Mouse (Mus musculus): ENCODE results near the gene Bex4.
A peak's percentile ranks its signal among the peaks of the same experiment; 100 is the strongest.
"Not testable (repeated sequence)": the region's sequence is repeated elsewhere in the genome, so short reads cannot be mapped to it uniquely, and the experiment has no call there.

Bex4 gene

GRCm38 (mm10) chrX:136138827-136139639, at the start of gene Bex4:
Gene Bex4 (plus strand): TSS chrX:136138996.
- not testable (repeated sequence) for DNase-seq (ENCODE audit: low spot score in 2 of 2)

DNA sequence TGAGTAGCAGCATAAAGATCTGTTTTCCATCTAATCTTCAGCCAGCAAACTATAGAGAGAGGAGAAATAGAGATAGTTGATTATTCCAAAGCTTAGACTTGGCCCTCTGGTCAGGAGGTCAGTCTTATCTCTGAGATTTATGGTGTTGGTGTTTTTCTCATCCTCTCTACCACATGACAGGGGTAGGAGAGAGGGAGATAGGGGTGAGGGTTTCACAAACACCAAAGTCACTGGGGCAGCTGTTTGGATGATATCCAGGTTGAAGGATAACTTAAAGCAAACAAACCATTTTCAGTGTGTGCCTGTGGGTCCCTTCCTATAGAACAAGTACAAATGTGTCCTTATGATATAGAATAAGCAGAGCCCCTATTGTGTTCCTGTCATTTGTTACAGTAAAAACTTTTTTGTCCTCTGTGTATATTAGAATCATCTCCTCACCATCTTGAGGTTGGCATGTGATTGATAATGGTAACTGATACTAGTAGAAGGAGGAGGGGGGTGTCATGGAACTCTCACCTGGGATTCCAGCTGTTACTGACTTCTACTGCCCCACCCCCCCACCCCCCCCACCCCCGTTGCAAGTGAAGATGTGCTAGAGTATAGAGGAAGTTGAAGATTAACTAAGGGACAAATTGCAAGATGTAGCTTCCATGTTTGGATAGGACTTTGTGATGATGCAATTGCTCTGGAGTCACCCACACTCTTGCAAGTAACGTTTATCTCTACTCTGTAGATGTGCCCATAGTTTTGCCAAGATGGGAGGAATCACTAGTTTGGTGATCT, 46.1 kb upstream of the Bex4 start:
- DNase-seq (ENCODE audit: low spot score in 2 of 2): no peak

- no peak for DNase-seq (ENCODE audit: low spot score in 2 of 2)
Observed at GRCm38 (mm10) chrX:136094421-136094820, 44.4 kb upstream of the Bex4 start.

DNA sequence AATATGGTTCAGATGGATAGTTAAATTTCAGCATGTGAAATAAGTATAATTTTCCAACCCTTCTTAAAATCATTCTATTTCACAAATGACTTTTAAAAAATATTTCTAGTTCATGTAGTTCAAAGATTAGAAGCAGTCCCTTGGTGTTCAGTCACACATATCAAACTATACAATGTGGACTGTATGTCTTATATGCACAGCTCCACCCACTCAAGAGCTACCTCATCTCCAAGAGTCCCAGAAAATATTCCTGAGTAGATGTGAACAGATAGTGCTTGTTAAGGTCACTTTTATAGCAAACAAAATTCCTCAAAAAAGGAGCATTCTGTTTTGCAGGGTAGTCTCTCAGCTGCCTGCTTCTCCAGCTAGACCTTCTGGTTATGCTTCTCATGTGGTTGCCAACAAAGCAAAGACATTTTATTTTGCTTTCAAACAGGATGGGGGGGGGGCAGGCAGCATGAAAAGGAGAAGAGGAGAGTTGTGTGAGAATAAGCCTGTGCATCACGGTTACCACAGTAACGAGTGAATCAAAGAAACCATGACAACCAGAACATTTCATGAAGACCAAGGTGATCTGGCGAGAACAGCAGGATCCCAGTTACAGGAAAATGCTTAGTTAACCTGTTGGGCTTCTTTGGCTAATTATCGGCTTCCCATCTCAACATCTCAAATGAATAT, 34.6 kb upstream of the Bex4 start:
- no peak for DNase-seq (ENCODE audit: low spot score in 2 of 2)

GRCm38 (mm10) chrX:136104724-136105088, 34.1 kb upstream of the Bex4 start:
- no peak for DNase-seq (ENCODE audit: low spot score in 2 of 2)

GRCm38 (mm10) chrX:136107942-136108341, 30.9 kb upstream of the Bex4 start:
- peak; percentile 29 to 50 for DNase-seq (ENCODE audit: low spot score in 2 of 2)

- DNase-seq (ENCODE audit: low spot score in 2 of 2): no peak
Observed at GRCm38 (mm10) chrX:136115015-136115414, 23.8 kb upstream of the Bex4 start.

GRCm38 (mm10) chrX:136115419-136115961, 23.3 kb upstream of the Bex4 start:
- peak; percentile 25 to 55 for DNase-seq (ENCODE audit: low spot score in 2 of 2)

GRCm38 (mm10) chrX:136127038-136127743, 11.6 kb upstream of the Bex4 start:
- DNase-seq (ENCODE audit: low spot score in 2 of 2): no peak

- DNase-seq (ENCODE audit: low spot score in 2 of 2): peak in 1 of 2 experiments; percentile 52
Observed at GRCm38 (mm10) chrX:136127744-136128064, 11.1 kb upstream of the Bex4 start.

DNA sequence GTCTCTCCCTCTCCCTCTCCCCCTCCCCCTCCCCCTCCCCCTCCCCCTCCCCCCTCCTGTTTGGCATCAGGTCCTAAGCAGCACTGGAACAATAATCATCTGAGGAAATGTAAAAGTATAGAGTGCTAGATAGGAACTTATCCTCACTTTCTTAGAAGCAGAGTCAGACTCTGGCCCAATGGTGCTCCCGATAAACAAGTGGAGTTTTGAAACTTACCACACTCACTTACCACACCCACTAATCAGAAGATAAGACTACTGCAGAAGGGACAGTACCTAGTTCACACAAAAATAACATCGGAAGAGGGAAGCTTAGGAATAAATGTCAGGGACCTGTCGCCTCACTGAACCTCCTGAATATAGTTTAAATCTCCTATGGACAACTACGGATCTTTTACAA, 3.2 kb upstream of the Bex4 start:
- DNase-seq (ENCODE audit: low spot score in 2 of 2): no peak

GRCm38 (mm10) chrX:136139640-136140004, 826 bp downstream of the Bex4 start:
- DNase-seq (ENCODE audit: low spot score in 2 of 2): not testable (repeated sequence)

DNA sequence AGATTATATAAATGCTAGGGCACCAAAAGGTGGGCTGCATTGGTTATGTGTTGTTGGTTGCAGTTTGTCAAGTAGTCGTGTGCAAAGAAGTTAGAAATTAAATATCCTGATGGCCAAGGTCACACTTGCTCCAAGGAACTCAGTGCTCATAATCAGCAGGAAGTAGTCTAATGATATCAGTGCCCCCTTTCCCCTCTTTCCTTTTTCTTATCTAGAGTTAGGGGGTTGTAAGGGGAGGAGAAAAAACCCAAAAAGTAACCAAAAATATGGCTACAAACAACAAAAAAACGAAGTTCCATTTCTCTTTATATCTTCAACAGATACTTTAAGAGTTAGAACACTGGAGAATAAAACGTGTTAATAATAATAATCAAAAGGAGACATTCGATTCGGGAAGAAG, 2.6 kb downstream of the Bex4 start:
- no peak for DNase-seq (ENCODE audit: low spot score in 2 of 2)

- no peak for DNase-seq (ENCODE audit: low spot score in 2 of 2)
Observed at GRCm38 (mm10) chrX:136143711-136144110, 4.9 kb downstream of the Bex4 start.

DNA sequence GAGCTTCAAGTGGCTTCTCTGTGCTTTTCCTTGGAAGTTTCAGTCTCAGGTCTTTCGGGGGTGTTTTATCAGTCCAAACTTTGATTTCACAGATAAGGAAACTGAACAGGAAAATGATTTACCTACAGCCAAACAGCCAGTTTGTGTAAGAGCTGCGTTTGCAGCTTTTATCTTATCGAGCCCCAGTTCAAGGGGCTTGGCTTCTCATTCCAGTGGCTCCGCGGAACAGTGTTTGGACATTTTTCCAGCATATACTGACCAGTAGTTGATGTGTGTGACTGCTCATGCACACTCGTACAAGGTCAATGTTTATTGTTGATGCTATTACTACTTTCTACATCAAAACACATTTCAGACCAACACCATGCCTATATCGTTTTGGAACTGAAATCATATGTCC, 5.4 kb downstream of the Bex4 start:
- DNase-seq (ENCODE audit: low spot score in 2 of 2): no peak

DNA sequence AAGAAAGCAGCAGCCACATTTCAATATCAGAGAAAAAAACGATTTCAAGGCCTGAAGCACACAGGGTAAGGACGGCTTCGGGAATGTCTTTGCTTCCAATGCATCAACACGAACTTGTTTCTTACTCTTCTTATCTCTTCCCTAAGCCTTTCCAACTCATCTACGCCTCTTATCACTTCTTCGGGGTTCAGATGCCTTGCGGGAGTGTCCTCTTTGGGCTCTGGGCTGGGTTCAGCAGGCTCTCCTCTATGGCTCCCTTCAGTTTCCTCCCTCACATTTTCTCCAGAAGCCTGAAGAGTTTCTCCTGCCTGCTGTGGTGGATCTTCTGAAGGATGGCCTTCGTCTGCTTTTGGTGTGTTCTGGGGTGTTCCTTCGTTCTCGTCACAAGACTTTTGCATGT, 31.8 kb downstream of the Bex4 start:
- DNase-seq (ENCODE audit: low spot score in 2 of 2): no peak

DNA sequence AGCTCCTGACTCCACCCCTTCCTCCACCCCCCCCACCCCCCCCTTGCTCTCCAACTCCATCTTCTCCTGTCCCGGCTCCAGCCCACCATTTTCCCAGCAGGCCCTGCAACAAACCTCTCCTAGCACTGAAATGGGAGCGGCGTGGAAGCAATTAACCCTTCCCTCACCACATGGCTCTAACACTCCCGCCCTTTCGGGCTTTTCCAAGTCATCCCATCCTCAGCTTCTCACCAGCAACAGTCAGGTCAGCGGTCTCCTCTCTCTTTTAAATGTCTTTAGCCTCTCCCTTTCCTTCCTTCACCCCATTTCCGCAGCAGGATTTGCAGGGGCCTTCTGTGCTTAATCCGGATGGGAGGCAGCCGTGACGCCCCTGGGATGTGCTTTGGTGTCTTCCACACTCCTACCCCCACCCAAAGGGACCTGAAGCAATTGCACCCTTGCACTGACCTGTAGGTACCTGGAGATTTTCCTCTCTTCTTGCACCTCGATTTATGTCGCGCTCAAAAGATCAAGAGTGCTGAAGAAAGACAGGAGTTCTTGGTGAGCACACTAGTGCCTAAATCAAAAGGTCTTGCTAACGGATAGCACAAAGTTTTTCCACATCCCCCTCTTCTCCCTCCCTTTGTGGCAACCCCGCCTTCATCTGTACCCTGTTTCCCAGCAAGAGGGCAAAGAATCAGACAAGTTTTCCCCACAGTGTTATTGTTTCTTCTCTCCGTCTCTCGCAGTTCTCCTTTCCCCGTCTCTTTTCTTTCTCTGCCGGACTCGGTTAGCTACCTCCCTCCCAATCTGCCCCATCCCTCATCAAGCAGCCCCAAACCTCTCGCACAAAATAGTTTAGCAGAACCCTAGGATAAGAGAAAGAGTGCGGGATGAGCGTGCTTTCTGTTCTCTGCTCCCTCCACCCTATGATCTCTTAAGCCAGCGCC, 32.7 kb downstream of the Bex4 start:
- DNase-seq (ENCODE audit: low spot score in 2 of 2): peak in 1 of 2 experiments; percentile 28

- DNase-seq (ENCODE audit: low spot score in 2 of 2): peak in 1 of 2 experiments; percentile 55
Observed at GRCm38 (mm10) chrX:136172118-136172551, 33.3 kb downstream of the Bex4 start, which contains the start of gene Tceal8. Gene Tceal8 (minus strand): TSS chrX:136172342.

GRCm38 (mm10) chrX:136172786-136173185, 34.0 kb downstream of the Bex4 start:
- no peak for DNase-seq (ENCODE audit: low spot score in 2 of 2)

GRCm38 (mm10) chrX:136180897-136181553, 42.2 kb downstream of the Bex4 start:
- DNase-seq (ENCODE audit: low spot score in 2 of 2): no peak

All from cerebellum, postnatal 4 days (tissue).